Mouse (Mus musculus) cerebellum, adult 9-11 months (tissue): Measurements from ENCODE around the gene Cisd3.

Source experiments
- DNase-seq: peaks from one replicate; pipeline ENCODE4 v3.0.0; 2022

The Cisd3 gene

GRCm38 (mm10) chr11:97663528-97664338 lies 21.9 kb upstream of the Cisd3 start:
- DNase-seq, result peak; percentile 71

DNA sequence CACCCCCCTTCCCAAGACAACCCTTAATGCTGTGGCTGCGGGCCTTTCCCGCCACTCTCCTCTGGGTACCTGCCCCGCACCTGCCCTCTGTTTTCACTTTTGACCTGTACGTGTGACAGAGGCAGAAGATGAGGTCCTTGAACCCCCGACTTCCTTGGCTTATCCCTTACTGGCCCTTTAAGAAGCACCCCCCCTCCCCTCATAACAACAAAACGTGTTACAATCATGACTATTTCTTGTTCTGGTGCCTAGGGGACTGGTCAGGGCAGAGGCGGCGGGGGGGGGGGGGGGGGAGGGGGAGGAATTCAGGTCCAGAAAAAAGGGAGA lies 21.3 kb upstream of the Cisd3 start:
- DNase-seq, result no peak

GRCm38 (mm10) chr11:97664771-97665240 lies 20.8 kb upstream of the Cisd3 start:
- DNase-seq, result peak; percentile 68

DNA sequence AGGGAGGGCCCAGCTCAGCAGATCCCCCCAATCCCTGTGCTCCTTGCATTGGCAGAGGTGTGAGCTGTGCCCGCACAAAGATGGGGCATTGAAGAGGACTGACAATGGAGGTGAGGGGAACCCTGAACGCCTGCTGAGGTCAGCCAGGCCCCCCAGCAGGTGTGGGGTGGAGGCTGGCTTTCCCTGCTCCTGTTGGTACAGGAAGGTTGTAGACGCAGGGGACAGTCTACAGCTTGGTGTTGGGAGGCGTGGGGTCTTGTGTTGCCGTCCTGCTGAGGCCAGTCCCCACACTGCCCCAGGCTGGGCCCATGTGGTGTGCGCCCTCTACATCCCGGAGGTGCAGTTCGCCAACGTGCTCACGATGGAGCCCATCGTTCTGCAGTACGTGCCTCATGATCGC lies 20.2 kb upstream of the Cisd3 start:
- DNase-seq, result no peak

DNA sequence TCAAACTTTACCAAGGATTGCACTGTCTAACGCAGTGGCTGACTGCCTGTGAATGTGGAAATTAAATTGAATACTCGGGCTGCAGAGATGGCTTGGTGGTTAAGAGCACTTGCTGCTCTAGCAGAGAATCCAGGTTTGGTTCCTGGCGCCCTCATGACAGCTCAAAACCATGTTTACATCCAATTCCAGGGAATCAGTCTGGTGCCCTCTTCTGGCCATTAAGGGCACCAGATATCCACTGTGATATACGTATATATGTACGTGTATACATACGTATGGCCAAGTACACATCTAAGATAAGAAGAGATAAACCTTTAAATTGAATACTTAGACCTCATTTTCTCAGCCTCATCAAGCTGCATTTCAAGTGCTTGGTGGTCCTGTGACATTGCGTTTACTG lies 19.4 kb upstream of the Cisd3 start:
- DNase-seq, result no peak

GRCm38 (mm10) chr11:97666794-97667193 lies 18.8 kb upstream of the Cisd3 start:
- no peak for DNase-seq

DNA sequence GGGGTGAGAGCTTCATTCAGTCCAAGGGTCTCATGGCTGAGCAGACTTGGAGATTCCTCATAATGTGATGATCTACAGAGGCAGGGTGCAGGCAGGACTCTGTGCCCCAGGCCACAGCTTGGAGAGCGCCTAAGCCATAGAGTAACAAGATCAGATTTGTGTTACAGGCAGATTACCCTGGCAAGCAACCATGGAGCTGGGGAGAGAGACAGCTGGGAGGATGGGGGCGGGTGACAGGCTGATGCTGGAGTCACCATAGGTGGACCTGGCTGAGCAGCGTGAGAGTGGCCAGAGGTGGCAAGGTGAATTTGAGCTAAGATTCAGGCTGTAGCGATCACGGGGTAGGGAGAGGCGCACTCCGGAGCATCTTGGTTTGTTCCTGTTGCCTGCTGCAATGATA lies 17.5 kb upstream of the Cisd3 start:
- no peak for DNase-seq

- no peak for DNase-seq
These were observed 16.4 kb upstream of the Cisd3 start for GRCm38 (mm10) chr11:97669268-97669667.

- no peak for DNase-seq
These were observed 15.8 kb upstream of the Cisd3 start for GRCm38 (mm10) chr11:97669829-97670228.

- DNase-seq, result no peak
These were observed 15.1 kb upstream of the Cisd3 start for GRCm38 (mm10) chr11:97670234-97671176.

DNA sequence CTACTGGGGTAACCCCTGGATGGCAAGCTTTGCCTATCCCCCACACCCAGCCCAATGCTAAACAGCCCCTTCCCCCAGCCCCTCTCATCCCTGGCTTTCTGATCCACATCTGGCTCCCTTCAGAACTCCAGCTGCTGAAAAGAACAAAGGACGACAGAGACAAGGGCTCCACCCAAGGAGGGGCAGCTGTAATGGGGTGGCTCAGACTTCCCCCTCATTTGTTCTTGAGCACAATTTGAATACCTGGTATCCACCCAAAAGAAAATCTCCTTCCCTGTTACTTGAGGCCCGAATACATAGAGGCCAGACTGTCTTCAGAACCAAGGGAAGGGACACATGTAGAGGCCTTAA lies 14.5 kb upstream of the Cisd3 start:
- DNase-seq, result no peak

DNA sequence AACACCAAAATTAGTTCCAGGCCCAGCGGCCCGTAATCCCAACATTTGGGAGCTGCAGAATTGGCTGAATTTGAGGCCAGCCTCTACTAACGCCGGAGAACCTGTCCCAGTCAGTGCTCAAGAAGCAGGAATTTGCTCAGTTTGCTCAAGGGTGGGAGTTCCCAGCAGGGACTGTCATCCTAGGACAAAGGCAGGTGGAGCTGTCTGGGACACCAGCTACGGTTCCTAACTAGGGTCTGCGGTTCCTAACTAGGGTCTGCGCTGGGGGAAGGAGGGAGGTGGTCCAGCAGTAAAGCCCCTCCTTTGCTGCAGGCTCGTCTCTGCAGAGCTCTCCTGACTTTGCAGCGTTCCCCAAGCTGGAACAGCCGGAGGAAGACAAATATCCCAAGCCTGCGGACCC lies 12.5 kb upstream of the Cisd3 start:
- no peak for DNase-seq

DNA sequence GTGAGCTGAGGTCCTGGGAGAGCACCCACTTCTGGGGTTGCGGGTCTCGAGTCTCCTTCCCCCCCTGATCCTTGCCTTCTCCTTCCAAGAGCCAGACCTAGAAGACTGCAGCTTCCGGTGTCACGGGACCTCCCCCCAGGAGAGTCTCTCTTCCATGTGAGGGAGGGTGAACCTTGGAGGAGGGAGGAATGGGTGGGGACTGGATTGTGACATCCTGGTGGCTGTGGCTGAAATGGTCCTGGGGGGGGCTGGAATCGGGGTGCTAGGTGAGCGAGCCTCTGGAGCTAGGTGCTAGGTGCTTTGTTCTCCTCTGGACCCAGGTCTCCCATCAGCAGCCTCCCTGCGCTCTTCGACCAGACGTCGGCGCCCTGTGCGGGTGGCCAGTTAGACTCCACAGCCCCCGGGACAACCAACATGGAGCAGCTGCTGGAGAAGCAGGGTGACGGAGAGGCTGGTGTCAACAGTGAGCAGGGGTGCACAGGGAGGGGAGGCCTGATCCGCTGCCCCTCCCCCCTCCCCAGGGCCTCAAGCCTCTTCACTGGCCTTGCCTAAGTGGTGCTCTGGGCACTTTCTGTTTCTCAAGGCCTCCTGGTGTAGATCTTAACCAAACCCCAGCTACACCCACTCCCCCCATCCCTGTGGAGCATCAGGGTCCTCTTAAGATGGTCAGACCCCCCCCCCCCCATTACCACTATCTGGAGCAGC lies 9.4 kb upstream of the Cisd3 start:
- DNase-seq, result no peak

- no peak for DNase-seq
These were observed 8.2 kb upstream of the Cisd3 start for GRCm38 (mm10) chr11:97677381-97677780.

GRCm38 (mm10) chr11:97677842-97678241 lies 7.8 kb upstream of the Cisd3 start:
- DNase-seq, result no peak

- DNase-seq, result no peak
These were observed 7.3 kb upstream of the Cisd3 start for GRCm38 (mm10) chr11:97678301-97678700.

DNA sequence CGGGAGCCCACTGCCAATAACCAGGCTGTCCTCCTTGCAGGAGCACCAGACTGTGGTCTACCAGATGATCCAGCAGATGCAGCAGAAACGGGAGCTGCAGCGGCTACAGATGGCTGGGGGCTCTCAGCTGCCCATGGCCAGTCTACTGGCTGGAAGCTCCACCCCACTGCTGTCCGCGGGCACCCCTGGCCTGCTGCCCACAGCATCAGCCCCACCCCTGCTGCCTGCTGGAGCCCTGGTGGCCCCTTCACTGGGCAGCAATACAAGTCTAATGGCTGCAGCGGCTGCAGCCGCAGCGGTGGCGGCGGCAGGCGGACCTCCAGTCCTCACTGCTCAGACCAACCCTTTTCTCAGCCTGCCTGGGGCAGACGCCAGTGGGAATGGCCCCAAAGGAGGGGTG lies 5.2 kb upstream of the Cisd3 start:
- no peak for DNase-seq

DNA sequence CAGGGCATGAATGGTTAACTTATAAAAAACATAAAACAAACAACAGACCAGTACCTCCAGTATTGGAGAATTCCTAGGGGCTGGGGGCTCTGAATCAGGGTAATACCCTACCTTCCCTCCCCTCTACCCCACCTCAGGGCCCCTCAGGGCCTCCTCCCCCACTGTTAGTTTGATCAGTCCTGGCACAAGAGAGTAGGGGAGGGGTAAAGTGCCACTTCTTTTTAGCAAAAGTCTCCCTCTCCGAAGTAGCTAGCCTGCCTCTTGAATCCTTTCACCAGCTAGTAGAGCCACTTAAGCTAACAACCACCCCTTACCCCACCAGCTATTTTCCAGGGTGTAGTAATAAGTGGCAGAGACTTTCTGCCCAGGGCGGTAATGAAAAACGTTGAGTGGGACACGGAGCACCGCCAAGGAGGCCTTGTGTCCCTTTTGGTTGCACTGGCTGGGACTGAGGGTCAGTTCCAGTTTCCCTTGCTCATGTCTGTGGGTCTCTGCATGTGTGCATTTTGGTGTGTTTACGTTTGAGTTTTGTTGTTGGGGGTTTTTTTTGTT lies 3.0 kb upstream of the Cisd3 start:
- no peak for DNase-seq

DNA sequence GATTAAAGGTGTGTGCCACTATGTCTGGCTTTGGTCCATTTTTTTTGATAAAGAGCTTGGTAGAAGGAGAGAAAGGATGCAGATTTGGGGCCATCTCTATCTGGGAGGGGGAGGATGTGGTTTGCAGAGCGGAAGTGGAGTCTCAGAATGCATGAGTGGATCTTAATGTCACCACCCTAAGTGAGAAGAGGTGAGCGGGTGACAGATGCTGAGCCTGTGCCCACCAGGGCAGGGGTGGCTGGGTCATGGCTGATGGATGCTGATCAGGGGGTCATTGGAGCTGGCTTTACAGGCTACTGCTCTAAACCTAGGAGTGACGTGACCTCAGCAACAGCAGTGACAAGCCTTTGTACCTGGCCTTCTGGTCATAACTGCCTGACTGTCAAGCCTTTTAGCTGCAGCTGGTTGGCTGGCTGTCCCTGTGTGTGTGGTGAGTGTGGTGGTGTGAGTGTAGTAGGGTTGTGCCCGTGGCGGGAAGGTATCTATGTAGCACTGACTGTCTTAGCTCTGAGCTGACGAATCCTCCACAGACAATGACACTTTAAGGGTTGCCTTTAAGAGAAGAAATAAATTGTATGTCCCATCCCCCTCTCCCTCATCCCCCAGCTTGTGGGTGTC lies 1.5 kb upstream of the Cisd3 start:
- no peak for DNase-seq

GRCm38 (mm10) chr11:97684766-97685165 lies 860 bp upstream of the Cisd3 start:
- peak; percentile 60 for DNase-seq

DNA sequence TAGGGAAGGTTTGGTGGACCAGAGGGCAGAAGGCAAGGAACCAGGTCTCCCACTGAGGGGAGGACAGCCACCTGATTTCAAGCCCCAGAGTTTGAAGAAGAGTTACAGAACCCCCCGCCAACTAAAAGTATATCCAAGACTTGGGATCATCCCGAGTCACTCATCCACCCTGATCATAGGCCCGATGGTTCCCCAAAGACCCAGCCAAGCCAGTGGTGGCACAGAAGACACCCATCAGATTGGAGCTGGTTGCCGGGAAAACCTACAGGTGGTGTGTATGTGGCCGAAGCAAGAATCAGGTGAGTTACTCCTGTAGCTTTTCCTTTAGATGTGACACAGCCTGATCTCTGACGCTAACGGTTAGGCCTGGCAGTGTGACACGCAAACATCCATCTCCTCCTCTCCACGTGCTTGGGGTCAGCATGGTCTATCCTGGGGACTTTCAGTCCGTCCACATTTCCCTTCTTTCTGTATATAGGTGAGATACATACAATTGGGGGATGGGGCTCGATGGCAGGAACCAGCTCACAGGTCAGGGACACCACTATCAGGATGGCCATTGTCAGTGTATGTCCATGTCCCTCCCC lies 789 bp downstream of the Cisd3 start:
- DNase-seq, result peak; percentile 59

DNA sequence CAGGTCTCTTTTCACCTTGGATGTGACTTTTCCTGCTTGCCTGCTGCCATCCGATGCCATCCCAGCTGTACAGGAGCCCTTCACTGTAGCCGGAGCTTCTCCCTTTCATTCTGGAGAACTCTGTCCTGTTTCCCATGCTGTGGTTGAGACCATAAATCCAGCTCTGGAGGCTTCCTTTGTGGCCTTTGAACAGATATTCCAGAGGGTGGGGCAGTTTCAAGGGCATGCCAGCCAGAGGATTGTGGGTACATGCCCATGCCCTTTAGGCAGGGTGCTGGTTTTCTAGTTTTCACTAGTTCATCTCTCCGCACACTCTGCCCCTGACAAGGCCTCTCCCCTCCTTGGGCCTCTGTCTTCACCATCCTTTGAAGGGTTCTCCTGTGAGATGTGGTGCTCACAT lies 1.4 kb downstream of the Cisd3 start:
- no peak for DNase-seq
